Mouse (Mus musculus): ENCODE measurements around the gene Yy1. TPM values are rescaled to one million over a fixed set of nuclear protein-coding genes. Genes with fewer than 3 reads are reported as not detected.

Gene Yy1
- polyA plus RNA-seq (2012; rRNA removed): 9.3 and 11.9 TPM in 2 replicates

DNA sequence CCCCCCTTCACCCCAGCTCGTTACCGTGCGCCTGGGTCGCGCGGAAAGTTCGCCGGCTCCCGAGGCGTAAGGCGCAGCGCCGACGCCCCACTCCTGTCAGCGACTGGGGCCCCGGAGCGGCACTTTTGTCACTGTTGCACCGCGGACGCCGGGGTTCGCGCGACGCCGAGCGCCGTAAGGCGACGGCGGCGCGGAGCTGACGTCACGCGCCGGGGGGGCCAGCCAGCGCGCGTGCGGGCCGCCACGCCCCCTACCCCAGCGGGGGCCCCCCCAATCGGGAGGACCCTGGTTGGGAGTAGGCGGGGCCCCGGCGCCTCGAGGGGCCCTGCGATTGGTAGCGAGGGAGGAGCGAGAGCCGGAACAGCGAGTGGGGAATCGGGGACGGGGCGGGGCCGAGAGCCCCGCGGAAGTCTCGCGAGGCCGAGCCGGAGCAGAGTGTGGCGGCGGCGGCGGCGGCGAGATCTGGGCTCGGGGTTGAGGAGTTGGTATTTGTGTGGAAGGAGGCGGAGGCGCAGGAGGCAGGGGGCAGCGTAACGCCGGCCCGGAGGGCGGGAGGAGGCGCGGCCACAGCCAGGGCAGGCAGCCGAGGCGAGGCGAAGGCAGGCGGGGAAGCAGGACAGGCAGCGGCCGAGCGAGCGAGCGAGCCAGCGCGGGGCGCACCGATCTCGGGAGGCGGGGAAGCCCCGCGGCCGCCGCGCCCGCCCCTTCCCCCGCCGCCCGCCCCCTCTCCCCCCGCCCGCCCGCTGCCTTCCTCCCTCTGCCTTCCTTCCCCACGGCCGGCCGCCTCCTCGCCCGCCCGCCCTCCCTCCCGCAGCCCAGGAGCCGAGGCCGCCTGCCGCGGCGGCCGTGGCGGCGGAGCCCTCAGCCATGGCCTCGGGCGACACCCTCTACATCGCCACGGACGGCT, at the start of gene Yy1:
TSS of gene Yy1 (plus strand) at position 428 of the 907 bp plus-strand sequence.
- WGBS: under 1% methylated on average over 94 of the region's 127 CpGs

DNA sequence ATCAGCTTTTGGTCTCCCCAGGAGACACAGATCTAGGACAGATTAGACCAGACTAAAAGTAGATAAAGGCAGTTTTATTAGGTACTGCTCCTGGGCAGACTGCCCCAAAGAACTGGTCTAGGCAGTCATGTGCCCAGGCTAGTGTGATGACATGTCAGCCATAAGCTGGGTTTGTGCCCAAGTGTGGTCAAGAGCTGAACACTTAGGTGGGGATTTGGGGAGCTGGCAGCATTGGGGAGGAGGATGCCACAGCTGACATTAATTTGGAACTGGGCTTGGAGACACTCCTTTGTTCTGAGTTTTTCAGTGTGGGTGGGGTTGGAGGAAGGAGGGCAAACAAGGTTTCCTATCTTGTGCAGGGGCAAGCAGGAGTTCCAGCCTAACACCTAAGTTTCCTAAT, 46.8 kb upstream of the Yy1 start:
- no peak for DNase-seq (ENCODE audit: low read depth, low spot score)

More for the DNA sequence above, at the start of gene Yy1:
- peak; percentile 68 for DNase-seq (ENCODE audit: low read depth, low spot score)

DNA sequence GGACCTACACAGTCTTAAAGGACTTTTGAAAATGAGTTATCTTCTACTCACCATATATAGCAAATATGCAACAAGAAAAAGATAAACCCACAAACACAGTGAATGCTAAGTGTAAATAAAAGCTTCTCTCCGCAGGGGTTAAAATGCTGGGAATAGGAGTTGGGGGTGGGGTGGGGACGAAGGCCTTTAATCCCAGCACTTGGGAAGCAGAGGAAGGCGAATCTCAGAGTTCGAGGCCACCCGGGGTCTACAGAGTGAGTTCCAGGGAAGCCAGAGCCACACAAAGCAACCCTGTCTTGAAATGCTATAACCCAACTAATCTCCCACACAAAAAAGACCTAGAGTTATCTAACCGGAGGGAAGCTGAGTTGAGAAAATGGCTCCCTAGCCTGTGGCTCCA, 43.8 kb upstream of the Yy1 start:
- DNase-seq (ENCODE audit: low read depth, low spot score): no peak
- 85% methylated on average over 6 of the region's 6 CpGs for WGBS

DNA sequence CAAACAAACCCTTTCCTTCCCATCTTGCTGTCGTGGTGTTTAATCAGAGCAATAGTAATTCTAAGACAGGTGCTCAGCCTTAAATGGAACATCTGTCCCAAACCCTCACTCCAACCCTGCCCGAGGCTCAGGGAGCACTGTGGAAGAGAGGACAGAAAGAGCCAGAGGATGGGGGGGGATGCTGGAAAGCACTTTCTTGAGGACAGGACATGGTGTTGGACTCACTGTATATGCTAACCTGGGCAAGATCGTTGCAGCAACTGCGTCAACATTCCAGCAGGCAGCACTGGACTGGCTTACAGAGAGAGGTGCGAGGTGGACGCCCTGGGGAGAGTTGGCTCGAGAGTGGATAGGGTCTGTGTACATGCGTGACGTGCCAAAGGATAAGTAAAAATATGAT, 43.3 kb upstream of the Yy1 start:
- 72% methylated on average over 9 of the region's 9 CpGs for WGBS
- no peak for DNase-seq (ENCODE audit: low read depth, low spot score)

DNA sequence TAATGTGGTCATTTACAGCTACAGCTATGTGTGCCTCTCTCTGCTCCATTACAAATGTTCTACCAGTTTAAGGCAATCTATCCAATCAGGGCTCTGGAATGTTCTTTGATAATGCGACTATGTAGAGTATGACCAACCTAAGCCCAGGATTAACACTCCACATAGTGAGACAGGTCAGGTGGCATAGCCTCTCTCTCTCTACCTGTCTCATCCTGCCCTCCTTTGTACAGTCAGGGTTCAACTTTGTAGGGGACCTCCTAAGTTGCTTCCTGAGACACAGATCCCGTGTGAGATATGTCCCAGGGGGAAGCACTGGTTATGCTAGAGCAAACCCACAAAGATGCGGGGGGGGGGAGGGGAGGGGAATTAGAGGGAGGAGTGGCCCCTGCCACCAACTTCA, 42.5 kb upstream of the Yy1 start:
- no peak for DNase-seq (ENCODE audit: low read depth, low spot score)
- 65% methylated on average over 3 of the region's 3 CpGs for WGBS

DNA sequence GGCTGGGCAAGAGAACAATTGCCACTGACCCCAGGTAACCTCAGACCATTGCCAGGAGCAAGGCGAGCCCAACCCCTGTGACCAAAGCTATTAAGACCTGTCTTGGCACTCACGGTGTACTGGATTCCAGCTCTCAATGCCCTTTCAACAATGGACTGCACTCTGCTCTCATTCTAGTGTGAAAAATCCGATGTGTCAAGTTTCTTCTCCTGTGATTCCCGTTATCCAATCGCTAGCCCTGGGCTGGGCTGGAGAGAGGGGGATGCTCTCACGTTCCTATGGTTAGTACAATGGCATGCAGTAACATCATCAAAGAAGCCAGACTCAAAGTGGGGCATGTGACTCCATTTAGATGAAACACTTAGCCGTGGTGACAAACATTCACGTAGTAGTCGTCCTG, 41.0 kb upstream of the Yy1 start:
- 58% methylated on average over 9 of the region's 9 CpGs for WGBS
- no peak for DNase-seq (ENCODE audit: low read depth, low spot score)

DNA sequence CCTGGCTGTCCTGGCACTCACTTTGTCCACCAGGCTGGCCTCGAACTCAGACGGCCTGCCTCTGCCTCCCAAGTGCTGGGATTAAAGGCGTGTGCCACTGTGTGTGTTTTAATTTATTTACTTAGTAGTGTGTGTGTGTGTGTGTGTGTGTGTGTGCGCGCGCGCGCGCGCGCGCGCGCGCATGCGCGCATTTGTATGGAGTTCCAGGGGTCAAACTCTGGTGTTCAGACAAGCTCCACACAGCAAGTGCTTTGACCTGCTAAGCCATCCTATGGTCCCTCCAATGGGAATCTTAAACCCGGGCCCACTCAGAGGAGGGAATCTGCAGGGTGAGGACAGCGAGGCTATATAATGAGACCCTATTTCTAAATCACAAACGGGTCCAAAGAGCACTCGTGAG, 37.6 kb upstream of the Yy1 start:
- WGBS: 86% methylated on average over 21 of the region's 21 CpGs
- no peak for DNase-seq (ENCODE audit: low read depth, low spot score)

DNA sequence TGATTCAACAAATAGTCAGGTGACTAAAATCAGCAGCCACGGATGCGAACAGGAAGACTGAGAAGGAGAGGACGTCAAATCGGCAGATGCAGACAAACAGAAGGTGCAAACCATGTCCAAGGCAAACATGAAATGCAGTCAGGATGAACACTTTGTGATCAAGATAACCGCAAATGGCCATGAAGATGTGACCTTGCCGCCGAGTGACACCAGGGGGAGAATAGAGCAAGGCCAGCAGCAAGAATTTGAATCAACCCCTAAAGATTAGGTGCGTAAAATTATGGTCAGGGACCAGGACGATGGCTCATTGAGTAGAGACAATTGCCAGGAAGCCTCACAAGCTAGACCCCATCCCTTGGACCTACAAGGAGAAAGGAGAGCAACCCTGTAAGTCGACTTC, 36.2 kb upstream of the Yy1 start:
- no peak for DNase-seq (ENCODE audit: low read depth, low spot score)
- WGBS: 89% methylated on average over 10 of the region's 10 CpGs

DNA sequence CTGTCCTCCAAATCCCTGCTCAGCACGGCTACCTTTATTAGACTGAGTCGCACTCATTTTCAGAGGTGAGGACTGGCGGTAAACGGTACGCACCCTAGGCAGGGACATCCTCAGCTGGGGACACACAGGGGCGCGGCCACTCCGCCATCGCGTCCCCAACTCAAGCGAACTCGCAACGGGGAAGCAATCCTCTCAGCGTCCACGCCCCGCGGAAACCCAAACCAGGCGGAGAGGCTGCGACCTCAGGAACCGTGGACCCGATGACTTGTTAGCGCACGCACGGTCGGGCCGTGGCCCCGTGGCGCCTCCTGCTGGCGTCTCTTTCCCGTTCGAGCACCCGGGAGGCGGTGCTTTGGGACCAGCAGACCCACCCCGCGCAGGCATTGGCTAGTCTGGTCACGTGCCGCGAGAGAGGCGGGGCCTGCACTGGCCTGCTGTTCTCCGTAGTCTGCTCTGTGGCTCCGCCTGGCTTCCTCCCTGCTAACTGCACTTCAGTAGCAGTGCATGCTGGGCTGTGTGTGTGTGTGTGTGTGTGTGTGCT, 35.0 kb upstream of the Yy1 start:
- under 1% methylated on average over 41 of the region's 41 CpGs for WGBS
- peak; percentile 94 for DNase-seq (ENCODE audit: low read depth, low spot score)

DNA sequence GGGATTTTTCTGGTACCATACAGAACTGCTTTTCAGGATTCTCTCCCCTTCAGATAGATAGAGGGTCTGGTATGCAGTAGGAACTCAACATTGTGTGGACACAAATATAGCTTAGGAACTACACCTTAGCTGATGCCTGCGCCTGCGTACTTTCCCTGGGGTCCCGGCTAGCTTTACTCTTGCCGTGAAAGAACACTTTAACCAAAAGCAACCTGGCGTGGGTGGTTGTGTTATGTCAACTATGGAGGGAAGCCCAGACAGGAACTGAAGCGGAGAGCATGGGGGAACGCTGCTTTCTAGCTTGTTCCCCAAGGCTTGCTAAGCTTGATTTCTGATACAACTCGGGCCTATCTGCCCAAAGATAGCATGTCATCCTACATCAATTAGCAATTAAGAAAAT, 34.5 kb upstream of the Yy1 start:
- 59% methylated on average over 8 of the region's 8 CpGs for WGBS
- DNase-seq (ENCODE audit: low read depth, low spot score): no peak

DNA sequence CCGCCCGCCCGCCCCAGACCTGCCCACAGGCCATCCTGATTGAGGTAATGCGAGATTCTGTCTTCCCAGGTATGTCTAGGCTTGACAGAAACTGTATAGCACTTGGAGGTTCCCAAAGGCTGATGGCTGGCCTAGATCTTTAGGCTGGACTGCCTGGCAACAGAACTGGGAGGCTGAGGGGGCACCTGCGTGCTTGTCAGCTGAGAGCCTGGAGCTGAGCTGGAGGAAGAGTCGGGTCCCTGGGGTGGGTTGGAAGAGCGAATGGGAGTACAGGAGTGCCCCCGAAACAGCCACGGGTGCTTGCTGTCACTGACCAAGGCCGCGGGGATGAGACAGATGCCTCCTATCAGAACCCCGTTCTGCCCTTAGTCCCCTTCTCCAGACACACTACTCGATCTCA, 34.1 kb upstream of the Yy1 start:
- DNase-seq (ENCODE audit: low read depth, low spot score): no peak
- WGBS: 86% methylated on average over 13 of the region's 13 CpGs

DNA sequence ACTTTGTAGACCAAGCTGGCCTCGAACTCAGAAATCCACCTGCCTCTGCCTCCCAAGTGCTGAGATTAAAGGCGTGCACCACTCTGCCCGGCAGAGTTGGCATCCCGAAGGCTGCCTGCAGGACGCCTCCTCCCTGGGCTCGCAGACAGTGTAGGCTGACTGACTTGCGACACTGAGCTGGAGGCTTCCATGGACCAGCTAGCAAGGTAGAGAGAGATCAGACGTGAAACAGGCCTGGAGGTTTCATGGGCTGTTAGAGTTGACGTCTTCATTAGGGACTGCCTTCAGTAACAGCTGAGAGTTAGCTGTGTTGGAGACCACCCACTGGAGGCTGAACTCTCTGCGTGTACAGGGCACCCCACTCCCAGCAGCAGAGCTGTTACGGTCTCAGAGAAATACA, 33.5 kb upstream of the Yy1 start:
- no peak for DNase-seq (ENCODE audit: low read depth, low spot score)
- 86% methylated on average over 11 of the region's 11 CpGs for WGBS

DNA sequence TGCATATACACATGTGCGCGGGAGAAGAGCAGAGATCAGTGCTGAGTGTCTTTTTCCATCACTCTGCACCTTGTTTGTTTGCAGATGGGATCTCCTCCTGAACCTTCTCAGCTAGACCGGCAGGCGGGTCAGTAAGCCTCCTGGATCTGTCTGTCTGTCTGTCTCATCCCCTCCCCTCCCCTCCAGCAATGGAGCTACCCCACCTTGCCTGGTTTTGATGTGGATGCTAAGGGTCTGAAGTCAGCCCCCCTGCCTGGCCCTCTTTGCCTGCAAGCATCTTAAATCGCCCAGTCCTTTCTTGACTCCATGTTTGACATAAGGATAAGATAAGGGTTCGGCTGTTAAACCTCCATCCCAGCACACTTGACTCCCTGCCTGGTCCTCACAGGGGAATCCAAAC, 32.8 kb upstream of the Yy1 start:
- DNase-seq (ENCODE audit: low read depth, low spot score): no peak
- 83% methylated on average over 6 of the region's 6 CpGs for WGBS

DNA sequence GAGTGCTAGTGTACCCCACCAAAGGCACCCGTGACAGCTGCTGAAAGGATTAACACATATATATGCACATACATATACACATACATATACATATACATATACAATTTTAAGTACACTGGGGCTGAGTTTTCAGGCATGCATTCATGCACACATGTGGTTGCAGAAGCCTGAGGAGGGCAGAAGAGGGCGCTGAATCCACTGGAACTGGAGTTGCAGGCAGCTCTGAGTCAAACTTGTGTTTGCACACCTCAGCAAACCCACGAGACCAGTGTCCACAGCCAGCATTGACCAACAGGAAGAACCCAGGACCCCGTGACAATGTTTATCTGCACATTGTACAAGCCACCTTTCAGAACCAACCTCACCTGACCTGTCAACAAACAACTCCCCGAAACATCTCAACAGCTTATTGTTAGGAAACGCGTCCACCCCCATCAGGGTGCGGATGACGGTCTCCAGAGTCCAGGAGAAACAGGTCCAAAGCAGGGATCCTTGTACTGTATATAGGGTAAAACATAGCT, 32.2 kb upstream of the Yy1 start:
- no peak for DNase-seq (ENCODE audit: low read depth, low spot score)
- WGBS: 69% methylated on average over 9 of the region's 9 CpGs

DNA sequence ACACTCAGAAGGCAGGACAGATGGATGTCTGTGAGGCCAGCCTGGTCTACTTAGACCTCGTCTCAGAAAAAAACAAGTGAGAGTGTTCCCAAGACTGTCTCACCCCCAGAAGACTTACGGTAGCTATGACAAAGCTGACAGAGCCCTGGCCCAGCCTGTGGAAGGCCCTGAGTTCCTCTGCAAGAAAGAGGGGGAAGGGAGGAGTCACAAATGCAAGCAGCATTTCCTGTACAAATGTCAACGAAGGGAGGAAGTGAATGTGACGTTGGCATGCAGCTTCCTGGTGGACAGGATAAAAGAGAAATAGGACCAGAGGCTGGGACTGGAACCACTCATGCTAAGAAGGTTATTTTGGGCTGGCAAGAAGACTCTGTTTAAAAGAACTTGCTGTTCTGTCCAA, 31.6 kb upstream of the Yy1 start:
- WGBS: 26% methylated on average over 4 of the region's 4 CpGs
- no peak for DNase-seq (ENCODE audit: low read depth, low spot score)

DNA sequence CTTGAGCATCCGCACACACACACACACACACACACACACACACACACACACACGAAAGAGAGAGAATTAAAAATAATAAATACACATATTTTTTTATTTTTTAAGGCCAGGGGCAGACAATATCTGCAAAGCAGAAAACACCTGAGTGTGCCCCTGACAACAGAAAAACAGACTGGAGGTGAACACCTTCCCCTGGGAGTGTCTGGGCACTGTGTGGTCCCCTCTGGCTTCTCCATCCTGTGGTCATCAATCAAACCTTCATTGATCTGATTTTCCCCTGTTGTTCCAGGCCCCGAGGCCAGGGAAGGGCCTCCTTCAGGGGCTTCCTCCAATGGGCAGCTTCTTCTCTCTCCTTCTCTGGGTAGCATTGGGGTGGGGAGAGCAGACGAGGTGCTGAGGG, 31.1 kb upstream of the Yy1 start:
- DNase-seq (ENCODE audit: low read depth, low spot score): no peak
- WGBS: 83% methylated on average over 4 of the region's 4 CpGs

DNA sequence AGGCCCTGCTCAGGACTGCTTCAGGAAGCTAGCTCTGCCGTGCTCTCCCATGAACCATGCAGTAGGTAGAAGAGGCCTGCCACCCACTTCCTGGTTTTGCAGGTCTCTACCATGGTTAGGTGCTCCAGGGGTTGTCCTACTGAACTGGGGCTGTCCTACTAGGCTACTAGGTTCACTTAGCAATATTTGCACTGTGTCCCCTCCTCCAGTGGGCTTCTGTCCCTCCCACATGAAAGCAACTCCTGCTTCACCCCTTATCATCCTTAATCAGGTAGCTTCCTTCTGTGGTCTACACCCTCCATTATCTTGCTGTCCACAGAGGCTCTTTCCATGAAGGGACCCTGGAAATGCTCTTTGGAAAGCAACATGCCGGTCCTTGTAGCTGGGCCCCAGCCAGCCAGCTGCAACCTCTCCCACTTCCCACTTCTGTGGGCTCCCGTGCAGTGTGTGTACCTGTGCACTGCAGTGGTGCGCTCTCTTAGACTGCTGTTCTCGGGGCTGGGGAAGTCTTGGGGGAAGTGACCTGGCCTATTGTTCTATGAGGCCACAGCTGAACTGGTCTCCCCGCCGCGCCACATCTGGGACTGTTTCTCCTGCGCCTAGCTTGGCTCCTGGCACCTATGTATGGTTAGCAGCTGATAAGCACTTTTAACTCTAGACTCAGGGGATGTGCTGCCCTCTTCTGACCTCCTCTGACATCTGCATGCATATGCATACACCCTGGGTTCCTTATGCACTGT, 29.5 kb upstream of the Yy1 start:
- 41% methylated on average over 9 of the region's 9 CpGs for WGBS
- no peak for DNase-seq (ENCODE audit: low read depth, low spot score)

DNA sequence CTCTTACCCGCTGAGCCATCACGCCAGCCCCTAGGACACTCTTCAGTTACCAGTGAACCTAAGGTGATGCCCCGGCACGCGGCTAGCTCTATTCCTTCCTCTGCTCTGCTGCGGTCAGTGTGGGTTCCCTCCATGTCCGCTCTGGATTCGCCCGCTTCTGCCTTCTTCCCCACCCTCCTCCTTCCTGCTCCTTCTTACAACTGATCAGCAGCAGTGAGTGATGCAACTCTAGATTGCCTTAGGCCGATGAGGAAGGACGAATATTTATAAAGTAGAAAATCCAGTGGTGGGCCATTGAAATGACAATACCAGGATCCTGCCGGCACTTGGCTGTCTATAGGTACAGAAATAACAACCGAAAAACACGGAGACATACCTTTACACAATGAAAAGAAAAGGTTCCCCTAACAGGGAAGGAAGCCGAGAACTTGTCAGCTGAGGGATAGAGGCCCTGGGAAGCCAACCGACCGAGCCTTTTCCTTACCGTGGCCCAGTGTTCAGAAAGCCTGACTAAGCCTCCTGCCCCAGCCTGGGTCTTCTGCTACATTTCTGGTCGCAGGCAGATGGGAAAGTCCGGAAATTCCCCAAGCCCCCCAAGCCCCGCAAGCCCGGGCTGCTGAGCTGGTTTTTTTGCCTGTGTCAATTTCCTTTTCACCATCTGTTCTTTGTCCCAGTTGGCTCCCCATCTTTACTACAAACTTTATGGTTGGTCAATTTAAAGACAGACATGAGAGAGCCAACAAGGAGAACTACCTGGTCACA, 27.7 kb upstream of the Yy1 start:
- DNase-seq (ENCODE audit: low read depth, low spot score): no peak
- WGBS: 58% methylated on average over 22 of the region's 22 CpGs

DNA sequence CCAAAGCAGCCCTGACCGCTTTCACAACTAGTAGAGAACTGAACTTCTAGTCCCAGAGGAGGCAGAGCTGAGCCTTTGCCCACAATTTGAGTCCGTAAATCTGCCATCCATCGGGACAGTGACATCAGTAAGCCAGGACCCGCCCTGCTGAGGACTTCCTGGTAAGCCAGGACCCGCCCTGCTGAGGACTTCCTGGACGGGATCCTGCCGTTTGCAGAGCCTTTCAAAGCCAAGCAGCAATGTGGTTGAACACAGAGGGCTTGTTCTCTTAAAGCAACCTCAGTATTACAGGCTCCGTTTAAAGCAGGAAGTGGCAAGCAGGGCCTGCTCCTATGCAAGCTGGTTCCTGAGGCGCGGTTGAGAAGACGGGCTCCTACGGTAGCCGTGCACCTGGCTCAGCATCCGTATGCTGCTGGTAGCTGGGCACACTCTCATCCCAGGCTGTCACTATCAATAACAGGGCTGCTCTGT, 27.0 kb upstream of the Yy1 start:
- WGBS: 3% methylated on average over 14 of the region's 14 CpGs
- DNase-seq (ENCODE audit: low read depth, low spot score): peak; percentile 78

DNA sequence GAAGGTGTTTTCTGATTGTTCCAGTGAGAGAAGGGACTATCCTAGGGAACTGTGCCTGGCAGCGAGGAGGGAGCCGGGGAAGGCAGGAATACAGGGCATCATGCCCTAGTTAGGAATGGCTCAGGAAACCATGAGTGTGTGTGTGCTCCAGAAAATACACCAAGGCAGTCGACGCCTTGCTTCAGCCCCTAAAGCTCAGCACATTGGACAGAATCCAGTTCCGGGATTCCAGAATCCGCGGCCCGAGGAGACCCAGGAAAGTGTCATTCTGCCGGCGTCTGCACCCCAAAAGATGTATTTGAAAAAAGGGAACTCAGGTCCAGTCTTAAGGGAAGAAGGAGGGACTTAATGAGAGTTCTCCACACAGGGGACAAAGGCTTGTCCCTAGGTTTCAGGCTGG, 26.5 kb upstream of the Yy1 start:
- no peak for DNase-seq (ENCODE audit: low read depth, low spot score)
- 16% methylated on average over 10 of the region's 10 CpGs for WGBS

Data from large intestine, adult 2 months (tissue).